Mouse (Mus musculus): Measurements from ENCODE around the gene Unk.

GRCm38 (mm10) chr11:116028177-116028865 lies 1.8 kb upstream of the Unk start:
- TF ChIP-seq CTCF (IDR thresholded peaks at IDR 0.05; ENCODE audit: low read depth, low read length) (no peak), GATA1 (IDR thresholded peaks at IDR 0.05; ENCODE audit: borderline replicate concordance, low read length) (no peak)
